Mouse (Mus musculus) neural tube, embryonic 12.5 days (tissue): Measurements from ENCODE around the gene A3galt2. TPM values are rescaled to one million over a fixed set of nuclear protein-coding genes. Genes with fewer than 3 reads are reported as not detected.

Experiments used
- ATAC-seq: fragments of 200-750 bp; cut with Nextera tagmentation; 2 replicates; pipeline ENCODE4 v1.8.0; 2017; ENCODE audit warnings: low read depth, mild to moderate bottlenecking, moderate TSS enrichment, moderate library complexity; ENCODE audit not compliant: low FRiP score
- H3K27ac ChIP-seq: fragments of 300-500 bp; sonication (generic); 2 replicates; pipeline ENCODE4 v1.5.1; 2016
- H3K27me3 ChIP-seq: fragments of 300-500 bp; sonication (generic); replicated peaks from 2 replicates; pipeline ENCODE4 v1.6.1; 2016; ENCODE audit warnings: mild to moderate bottlenecking
- H3K36me3 ChIP-seq: fragments of 300-500 bp; sonication (generic); 2 replicates; pipeline ENCODE4 v1.6.1; 2016; ENCODE audit warnings: mild to moderate bottlenecking
- H3K4me1 ChIP-seq: fragments of 300-500 bp; sonication (generic); 2 replicates; pipeline ENCODE4 v1.6.1; 2016
- H3K4me2 ChIP-seq: fragments of 300-500 bp; sonication (generic); replicated peaks from 2 replicates; pipeline ENCODE4 v1.6.1; 2016; ENCODE audit warnings: mild to moderate bottlenecking
- H3K4me3 ChIP-seq: fragments of 300-500 bp; sonication (generic); 2 replicates; pipeline ENCODE4 v1.5.1; 2016
- H3K9ac ChIP-seq: fragments of 300-500 bp; sonication (generic); 2 replicates; pipeline ENCODE4 v1.6.1; 2016; ENCODE audit warnings: mild to moderate bottlenecking
- H3K9me3 ChIP-seq: fragments of 300-500 bp; sonication (generic); 2 replicates; pipeline ENCODE4 v1.6.1; 2016; ENCODE audit warnings: mild to moderate bottlenecking
- WGBS: fragments of 180-500 bp; shearing (Covaris S2); methylation state at CpG from one replicate; pipeline ENCODE4 v1.1.7; 2016; 5-methylcytosine and 5-hydroxymethylcytosine counted together
- polyA plus RNA-seq: library from polyadenylated mRNA; unstranded; fragments of >200 nt; fragmentation: Nextera tagmentation; extraction: Ambion mirVana; gene quantifications from 2 replicates; pipeline ENCODE4 v1.2.1, GENCODE M21; 2016

The A3galt2 gene
- polyA plus RNA-seq, 1 experiment from 2014 or later = 0.46 TPM

GRCm38 (mm10) chr4:128729033-128729708 lies 26.0 kb upstream of the A3galt2 start:
- Histone ChIP-seq H3K9ac (peak overlapping the region; percentile 100), H3K4me1 (peaks cover 60% of the 10 kb centered on the region), H3K4me2 (peak overlapping the region; percentile 96), H3K36me3 (peaks cover 15% of the 10 kb centered on the region; the same call in 1 of the 2 replicates), H3K27me3 (no peaks in the 10 kb centered on the region), H3K4me3 (peak overlapping the region; percentile 99), H3K9me3 (no peaks in the 10 kb centered on the region), H3K27ac (no peak overlapping the region)
- ATAC-seq = no peak
- WGBS = 11% methylated on average over 15 of the region's 15 CpGs

GRCm38 (mm10) chr4:128729709-128730037 lies 25.5 kb upstream of the A3galt2 start:
- Histone ChIP-seq H3K27me3 (no peaks in the 10 kb centered on the region), H3K9me3 (no peaks in the 10 kb centered on the region), H3K9ac (peak overlapping the region; percentile 100), H3K4me3 (peak overlapping the region; percentile 99), H3K27ac (no peak overlapping the region), H3K4me1 (peaks cover 65% of the 10 kb centered on the region), H3K36me3 (peaks cover 20% of the 10 kb centered on the region; the same call in 1 of the 2 replicates), H3K4me2 (peak overlapping the region; percentile 96)
- 29% methylated on average over 5 of the region's 5 CpGs for WGBS
- ATAC-seq = no peak

DNA sequence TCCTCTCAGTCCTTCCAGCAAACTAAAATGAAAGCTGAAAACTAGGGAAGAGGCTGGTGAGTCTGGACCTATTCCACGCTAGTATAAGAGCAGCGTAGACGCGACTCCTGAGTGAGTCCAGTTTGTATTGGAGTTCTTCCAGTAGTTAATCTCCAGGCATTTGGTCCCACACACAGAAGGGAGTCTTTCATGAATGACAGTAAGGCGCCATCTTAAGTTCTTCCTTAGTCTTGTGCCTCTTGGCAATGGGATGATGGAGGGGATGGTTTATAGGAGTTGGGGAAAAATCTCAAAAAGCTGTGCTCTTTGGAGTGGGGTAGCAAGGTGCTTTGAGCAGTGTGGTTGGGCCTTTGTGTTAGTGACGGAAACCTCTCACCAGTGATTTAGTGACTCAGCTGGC lies 24.9 kb upstream of the A3galt2 start:
- peaks cover 22% of the 10 kb centered on the region; the same call in 1 of the 2 replicates for H3K36me3 ChIP-seq
- peaks cover 71% of the 10 kb centered on the region for H3K4me1 ChIP-seq
- H3K27ac ChIP-seq = no peak overlapping the region
- peak overlapping the region; percentile 100; the same call in 1 of the 2 replicates for H3K9ac ChIP-seq
- H3K9me3 ChIP-seq = no peaks in the 10 kb centered on the region
- H3K27me3 ChIP-seq = no peaks in the 10 kb centered on the region
- no peak for ATAC-seq
- H3K4me3 ChIP-seq = peak overlapping the region; percentile 99
- peak overlapping the region; percentile 96 for H3K4me2 ChIP-seq
- 64% methylated on average over 6 of the region's 6 CpGs for WGBS

GRCm38 (mm10) chr4:128732794-128733193 lies 22.4 kb upstream of the A3galt2 start:
- WGBS = 72% methylated on average over 5 of the region's 5 CpGs
- Histone ChIP-seq H3K27ac (no peak overlapping the region), H3K4me1 (peaks cover 86% of the 10 kb centered on the region), H3K27me3 (no peaks in the 10 kb centered on the region), H3K9ac (no peak overlapping the region), H3K36me3 (peaks cover 26% of the 10 kb centered on the region; the same call in 1 of the 2 replicates), H3K4me2 (0 out of 2 replicates have a peak overlapping the region, but pooled peaks have one; percentile 32), H3K9me3 (no peaks in the 10 kb centered on the region), H3K4me3 (no peak overlapping the region)
- ATAC-seq = no peak

DNA sequence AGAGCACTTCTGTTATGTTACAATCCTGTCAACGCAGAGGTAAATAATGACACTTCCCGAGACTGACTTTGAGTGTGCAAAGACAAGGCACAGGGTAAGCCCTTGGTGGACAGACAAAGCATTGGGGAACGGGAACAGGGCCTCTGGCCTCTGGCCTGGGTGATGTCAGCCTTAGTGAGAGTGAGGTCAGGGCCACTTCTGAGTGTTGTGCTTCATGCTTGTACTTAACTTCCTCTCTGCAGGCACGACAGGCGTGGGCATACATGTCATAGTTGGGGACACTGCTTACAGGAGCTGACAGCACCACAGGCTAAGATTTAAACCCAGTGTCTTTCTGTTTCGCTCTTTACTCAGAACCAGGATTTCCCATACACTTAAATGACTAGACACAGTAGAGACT lies 21.7 kb upstream of the A3galt2 start:
- Histone ChIP-seq H3K36me3 (peaks cover 26% of the 10 kb centered on the region; the same call in 1 of the 2 replicates), H3K27ac (no peak overlapping the region), H3K4me1 (peaks cover 91% of the 10 kb centered on the region), H3K9me3 (no peaks in the 10 kb centered on the region), H3K9ac (peak overlapping the region; percentile 36), H3K27me3 (no peaks in the 10 kb centered on the region), H3K4me3 (no peak overlapping the region), H3K4me2 (peak overlapping the region; percentile 46)
- WGBS = 43% methylated on average over 6 of the region's 6 CpGs
- no peak for ATAC-seq

DNA sequence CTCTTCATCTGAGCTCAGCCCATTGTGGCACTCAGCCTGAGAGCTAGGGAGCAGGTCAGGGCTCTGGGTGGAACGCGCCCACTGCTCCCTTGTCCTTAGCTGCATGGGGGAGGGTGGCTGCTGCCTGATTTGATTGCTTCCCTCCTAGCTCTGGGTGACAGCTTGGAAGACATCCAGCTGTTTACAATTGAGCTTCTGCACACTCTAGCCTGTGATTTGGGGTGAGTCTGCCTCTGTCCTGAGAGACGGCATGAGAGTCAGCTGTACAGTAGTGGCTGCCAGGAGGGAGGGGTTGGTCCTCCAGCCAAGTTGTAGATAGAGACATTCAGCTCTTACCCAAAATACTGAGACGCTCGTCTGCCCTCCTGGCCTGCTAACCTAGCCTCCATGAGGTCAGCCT lies 20.9 kb upstream of the A3galt2 start:
- H3K9ac ChIP-seq = peak overlapping the region; percentile 36
- H3K36me3 ChIP-seq = peaks cover 26% of the 10 kb centered on the region; the same call in 1 of the 2 replicates
- peaks cover 84% of the 10 kb centered on the region for H3K4me1 ChIP-seq
- H3K4me2 ChIP-seq = peak overlapping the region; percentile 46
- no peak overlapping the region for H3K4me3 ChIP-seq
- H3K9me3 ChIP-seq = no peaks in the 10 kb centered on the region
- ATAC-seq = no peak; the same call in 1 of the 2 replicates
- WGBS = 43% methylated on average over 5 of the region's 5 CpGs
- no peaks in the 10 kb centered on the region for H3K27me3 ChIP-seq
- H3K27ac ChIP-seq = peak overlapping the region; percentile 47; the same call in 1 of the 2 replicates

DNA sequence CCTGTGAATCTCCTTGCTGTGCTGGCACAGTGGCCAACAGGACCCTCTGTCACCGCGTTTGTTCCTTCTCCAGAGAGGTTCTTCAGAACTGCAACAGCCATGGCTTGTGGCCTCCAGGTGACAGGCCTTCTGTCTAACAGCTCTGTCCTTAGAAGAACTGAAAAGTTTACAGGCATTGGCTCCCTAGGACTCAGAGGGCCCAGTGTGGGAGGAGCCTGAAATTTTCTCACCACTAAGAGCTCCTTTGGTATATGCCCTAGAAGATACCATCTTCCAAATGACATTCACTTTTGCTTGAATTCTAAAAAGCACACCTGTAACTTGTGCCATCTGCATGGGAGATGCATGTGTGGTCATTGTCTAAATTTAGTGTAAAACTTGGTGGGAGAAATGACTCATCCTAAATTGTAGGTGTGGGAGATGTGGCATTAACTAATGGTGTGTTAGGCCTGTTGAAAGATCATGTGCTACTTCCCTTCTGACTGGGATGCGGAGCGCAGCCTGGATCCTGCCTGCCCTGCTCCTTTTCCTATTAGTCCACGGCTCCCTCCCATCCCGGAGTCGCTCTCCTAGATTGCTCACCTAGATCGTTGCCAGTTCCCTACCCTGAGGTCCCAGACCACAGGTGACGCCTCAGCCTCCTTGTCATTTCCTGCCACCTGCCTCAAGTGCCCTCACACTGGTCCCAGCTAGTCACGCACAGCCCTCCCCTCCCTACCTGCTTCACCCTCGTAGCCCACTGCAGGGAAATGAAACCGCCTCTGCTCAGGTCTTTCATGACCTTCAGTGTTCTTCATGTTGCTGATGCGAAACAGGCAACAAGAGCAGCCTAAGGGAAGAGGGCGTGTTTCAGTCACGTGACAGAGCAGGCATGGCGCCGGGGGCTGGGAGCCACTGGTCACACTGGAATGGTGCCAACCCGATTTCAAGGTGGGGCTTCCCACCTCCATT lies 20.2 kb upstream of the A3galt2 start:
- peaks cover 26% of the 10 kb centered on the region; the same call in 1 of the 2 replicates for H3K36me3 ChIP-seq
- H3K27me3 ChIP-seq = no peaks in the 10 kb centered on the region
- H3K4me2 ChIP-seq = peak overlapping the region; percentile 46
- H3K9ac ChIP-seq = peak overlapping the region; percentile 36
- no peak overlapping the region for H3K4me3 ChIP-seq
- 74% methylated on average over 18 of the region's 18 CpGs for WGBS
- ATAC-seq = no peak
- peaks cover 76% of the 10 kb centered on the region for H3K4me1 ChIP-seq
- H3K27ac ChIP-seq = no peak overlapping the region
- no peaks in the 10 kb centered on the region for H3K9me3 ChIP-seq

DNA sequence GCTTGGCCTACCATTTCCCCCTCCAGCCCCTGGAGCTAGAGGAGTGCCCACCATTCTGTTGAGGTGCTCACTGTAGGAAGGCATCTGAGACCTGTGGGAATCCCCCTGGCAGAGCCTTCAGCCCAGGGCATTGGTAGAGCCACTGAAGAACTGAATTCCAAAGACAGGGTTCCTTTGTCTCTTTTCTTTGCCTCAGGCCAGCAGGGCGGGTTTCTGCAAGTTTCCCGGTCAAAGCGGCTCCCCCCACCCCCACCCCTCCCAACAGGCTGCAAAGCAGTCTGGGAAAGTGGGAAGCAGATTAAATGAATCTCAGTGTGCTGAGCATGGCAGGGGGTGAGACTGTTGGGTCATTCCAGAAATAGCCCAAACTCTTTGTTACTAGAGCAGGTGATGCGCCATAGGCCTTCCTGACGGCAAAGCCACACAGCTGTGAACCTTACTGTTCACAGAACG lies 18.0 kb upstream of the A3galt2 start:
- Histone ChIP-seq H3K9ac (no peak overlapping the region), H3K27ac (peak overlapping the region; percentile 23), H3K4me2 (peak overlapping the region; percentile 46), H3K36me3 (peaks cover 11% of the 10 kb centered on the region; the same call in 1 of the 2 replicates), H3K4me1 (peaks cover 63% of the 10 kb centered on the region), H3K9me3 (no peaks in the 10 kb centered on the region), H3K4me3 (no peak overlapping the region), H3K27me3 (no peaks in the 10 kb centered on the region)
- WGBS = 9% methylated on average over 6 of the region's 6 CpGs
- ATAC-seq = peak; percentile 72

DNA sequence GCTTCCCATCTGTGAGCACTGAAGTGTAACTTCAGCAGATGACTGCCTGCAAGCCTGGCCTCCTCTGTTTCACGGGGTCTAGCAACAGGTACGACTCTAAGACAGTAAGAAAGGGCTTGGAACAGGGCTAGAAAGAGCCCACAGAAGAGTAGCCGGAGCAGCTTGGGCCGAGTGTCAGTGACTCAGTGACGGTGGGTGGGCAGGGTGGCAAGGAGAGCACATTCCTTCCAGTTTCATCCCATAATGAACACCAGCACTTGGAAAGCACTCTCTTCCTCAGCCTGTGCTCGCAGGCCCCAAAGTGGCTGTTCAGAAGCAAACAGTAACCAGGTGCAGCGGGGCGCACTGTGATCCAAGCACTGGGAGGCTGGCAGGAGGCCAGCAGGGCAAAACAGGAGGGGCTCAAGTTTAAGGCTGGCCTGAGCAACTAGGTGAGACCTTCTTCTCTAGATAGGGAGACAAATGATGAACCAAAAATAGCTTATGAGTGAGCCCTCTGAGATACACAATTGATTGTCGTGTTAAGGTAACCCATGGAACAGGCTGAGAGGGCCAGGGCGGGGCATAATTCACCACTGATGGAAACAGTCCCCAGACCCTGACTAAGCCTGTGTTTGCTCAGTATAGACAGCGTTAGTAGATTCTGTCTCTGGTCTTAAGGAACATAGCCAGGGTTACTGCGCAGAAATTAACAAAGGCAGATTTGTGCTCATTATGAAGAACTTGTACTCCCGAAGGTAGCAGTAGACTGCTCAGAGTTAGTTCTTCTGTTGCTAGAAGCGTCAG lies 17.1 kb upstream of the A3galt2 start:
- Histone ChIP-seq H3K27me3 (no peaks in the 10 kb centered on the region), H3K9ac (peak overlapping the region; percentile 3; the same call in 1 of the 2 replicates), H3K27ac (no peak overlapping the region; the same call in 1 of the 2 replicates), H3K9me3 (no peaks in the 10 kb centered on the region), H3K4me3 (no peak overlapping the region), H3K4me2 (no peak overlapping the region; the same call in 1 of the 2 replicates), H3K36me3 (peaks cover 18% of the 10 kb centered on the region), H3K4me1 (peaks cover 65% of the 10 kb centered on the region)
- WGBS = 76% methylated on average over 14 of the region's 14 CpGs
- no peak for ATAC-seq

DNA sequence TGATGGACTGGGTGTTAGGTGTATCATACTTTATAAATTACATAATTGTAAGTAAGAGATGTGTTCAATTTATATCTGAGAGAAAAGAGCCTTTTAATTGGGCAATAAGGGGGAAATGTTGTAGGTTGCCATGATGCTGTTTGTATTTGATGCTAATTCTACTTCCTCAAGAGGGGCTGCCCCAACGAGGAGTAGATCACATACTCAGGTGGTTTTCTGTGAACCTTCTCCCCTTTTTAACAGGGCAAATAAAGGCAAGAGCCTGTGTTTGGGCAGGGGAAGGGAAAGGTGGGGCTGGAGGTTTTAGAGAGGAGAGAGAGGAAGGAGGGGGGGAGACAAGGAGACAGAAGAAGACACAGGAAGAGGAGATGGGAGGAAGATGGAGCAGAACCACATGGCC lies 14.3 kb upstream of the A3galt2 start:
- Histone ChIP-seq H3K4me3 (no peak overlapping the region), H3K36me3 (peaks cover 36% of the 10 kb centered on the region), H3K4me1 (peaks cover 37% of the 10 kb centered on the region), H3K4me2 (no peak overlapping the region), H3K9me3 (no peaks in the 10 kb centered on the region), H3K27ac (no peak overlapping the region), H3K27me3 (no peaks in the 10 kb centered on the region), H3K9ac (no peak overlapping the region)
- ATAC-seq = no peak
- whole genome bisulfite sequencing = 70% methylated on average over 1 of the region's 1 CpGs

- Histone ChIP-seq H3K4me1 (peaks cover 27% of the 10 kb centered on the region), H3K27ac (no peak overlapping the region), H3K36me3 (peaks cover 45% of the 10 kb centered on the region), H3K4me2 (no peak overlapping the region), H3K4me3 (no peak overlapping the region), H3K9ac (no peak overlapping the region), H3K27me3 (no peaks in the 10 kb centered on the region), H3K9me3 (no peaks in the 10 kb centered on the region)
- ATAC-seq = no peak
- WGBS = 54% methylated on average over 5 of the region's 5 CpGs
Observed at GRCm38 (mm10) chr4:128741906-128742305, 13.3 kb upstream of the A3galt2 start.
